Mouse (Mus musculus) lung, postnatal 36 days (tissue): Measurements from ENCODE around the gene Mapk12.
A peak's percentile ranks its signal among the peaks of the same experiment; 100 is the strongest.

Source experiments
- DNase-seq: peaks from one replicate; pipeline ENCODE4 v3.0.0; 2022; ENCODE audit warnings: mixed read lengths

Mapk12 gene

GRCm38 (mm10) chr15:89090662-89091061 is 49.8 kb downstream of the Mapk12 start:
- DNase-seq, result no peak

GRCm38 (mm10) chr15:89089248-89090051 is 51.1 kb downstream of the Mapk12 start:
- DNase-seq, result peak; percentile 22

GRCm38 (mm10) chr15:89088607-89089247 is 51.8 kb downstream of the Mapk12 start, which contains the start of gene Selenoo:
Selenoo (plus strand) TSS chr15:89089084.
- peak; percentile 94 for DNase-seq

- no peak for DNase-seq
Measured at GRCm38 (mm10) chr15:89084826-89085225, 55.7 kb downstream of the Mapk12 start.

GRCm38 (mm10) chr15:89083906-89084305 is 56.6 kb downstream of the Mapk12 start:
- no peak for DNase-seq
